Mouse (Mus musculus) ES-Bruce4 (cell line): ENCODE measurements around the gene Tll2.

ENCODE experiments used
- CTCF ChIP-seq: IDR thresholded peaks from one replicate; pipeline ENCODE4 v1.8.1; 2011; ENCODE audit warnings: low read depth, low read length
- POLR2A ChIP-seq: IDR thresholded peaks from one replicate; pipeline ENCODE4 v1.8.1; 2011; ENCODE audit warnings: low read length; ENCODE audit not compliant: insufficient read depth

- TF ChIP-seq CTCF = no peak
- TF ChIP-seq POLR2A = no peak
These were observed 13.7 kb downstream of the Tll2 start for GRCm38 (mm10) chr19:41192953-41193352.
